Mouse (Mus musculus) adrenal gland, postnatal 14 days (tissue): ENCODE measurements around the gene Ppp1r3a. TPM values are rescaled to one million over a fixed set of nuclear protein-coding genes. Genes with fewer than 3 reads are reported as not detected.
"Not testable (repeated sequence)": the region's sequence is repeated elsewhere in the genome, so short reads cannot be mapped to it uniquely, and the experiment has no call there.

ENCODE experiments used
- DNase-seq: peaks from one replicate; pipeline ENCODE4 v3.0.0; 2021; ENCODE audit warnings: mixed read lengths
- long read RNA-seq, 2 experiments: library from polyadenylated mRNA; stranded (forward); transcript quantifications; one replicate each; pipeline ENCODE4 v2.0.0; 2021
- total RNA-seq: library from RNA; stranded (reverse); gene quantifications from 2 replicates; pipeline ENCODE4 v1.2.3, GENCODE M21; 2021

Gene Ppp1r3a
- total RNA-seq = 0.07 TPM in 1 of 2 replicates, not detected in the other
- long read RNA-seq, experiment 1 = 0 reads
- long read RNA-seq, experiment 2 = 0 reads

GRCm38 (mm10) chr6:14754901-14755591 lies at the start of gene Ppp1r3a:
TSS of gene Ppp1r3a (minus strand) at chr6:14755274.
- no peak for DNase-seq

- DNase-seq = no peak
Observed at GRCm38 (mm10) chr6:14787157-14787938, 32.3 kb upstream of the Ppp1r3a start.

- no peak for DNase-seq
Observed at GRCm38 (mm10) chr6:14777920-14778319, 22.8 kb upstream of the Ppp1r3a start.

GRCm38 (mm10) chr6:14771717-14772116 lies 16.6 kb upstream of the Ppp1r3a start:
- no peak for DNase-seq

DNA sequence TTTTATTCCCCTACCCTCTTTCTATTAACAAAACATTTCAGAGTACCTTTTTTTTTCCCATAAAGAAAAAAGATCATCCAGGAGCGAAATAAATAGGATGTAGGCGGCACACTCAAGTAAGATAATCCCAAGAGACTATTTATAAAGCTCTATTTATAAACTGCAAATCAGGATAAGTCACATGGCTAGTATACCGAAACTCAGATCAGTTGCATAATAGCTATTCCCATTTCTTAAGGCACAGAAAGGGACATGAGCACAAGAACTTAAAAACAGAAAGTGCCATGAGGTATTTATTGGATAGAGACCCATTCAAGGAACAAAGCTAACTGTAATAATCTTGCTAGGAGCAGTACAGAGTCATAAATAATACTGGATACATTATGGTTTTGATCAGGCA lies 2.4 kb upstream of the Ppp1r3a start:
- DNase-seq = no peak

DNA sequence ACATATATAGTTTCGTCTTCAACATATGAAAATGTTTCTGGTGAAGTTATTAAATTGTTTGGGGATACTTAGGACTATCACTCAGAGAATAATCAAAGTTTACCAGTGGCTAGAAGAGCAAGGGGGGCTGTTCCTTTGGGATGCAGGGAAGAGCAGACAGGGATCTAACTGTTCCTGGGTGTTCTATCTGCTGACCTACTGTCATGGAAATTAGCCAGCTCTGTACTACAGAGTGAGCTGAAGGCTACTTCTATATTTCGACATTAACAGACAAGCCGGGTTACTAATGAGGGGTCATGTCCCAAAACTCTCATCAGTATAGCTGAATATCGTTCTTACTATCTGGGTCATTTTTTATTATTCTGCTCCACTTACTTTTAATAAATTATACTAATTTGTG lies 1.6 kb downstream of the Ppp1r3a start:
- no peak for DNase-seq

DNA sequence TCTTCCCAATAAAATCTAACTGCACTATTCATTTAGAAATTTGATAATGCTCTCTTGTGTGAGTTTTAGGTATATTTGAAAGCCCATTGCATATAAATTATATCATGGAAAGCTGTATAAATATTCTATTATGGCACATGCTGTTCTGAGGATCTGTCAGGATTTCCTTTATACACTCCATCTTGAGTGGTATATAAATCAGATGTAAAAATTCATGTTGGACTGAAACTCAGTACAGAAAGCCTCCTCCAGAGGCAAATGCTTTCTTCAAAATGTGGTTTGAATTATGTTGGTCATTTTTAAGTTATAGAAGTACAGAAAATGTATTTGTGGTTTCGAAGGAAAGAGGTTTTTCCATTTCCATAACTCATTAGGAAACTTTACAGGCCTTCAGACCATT lies 2.9 kb downstream of the Ppp1r3a start:
- DNase-seq = no peak

DNA sequence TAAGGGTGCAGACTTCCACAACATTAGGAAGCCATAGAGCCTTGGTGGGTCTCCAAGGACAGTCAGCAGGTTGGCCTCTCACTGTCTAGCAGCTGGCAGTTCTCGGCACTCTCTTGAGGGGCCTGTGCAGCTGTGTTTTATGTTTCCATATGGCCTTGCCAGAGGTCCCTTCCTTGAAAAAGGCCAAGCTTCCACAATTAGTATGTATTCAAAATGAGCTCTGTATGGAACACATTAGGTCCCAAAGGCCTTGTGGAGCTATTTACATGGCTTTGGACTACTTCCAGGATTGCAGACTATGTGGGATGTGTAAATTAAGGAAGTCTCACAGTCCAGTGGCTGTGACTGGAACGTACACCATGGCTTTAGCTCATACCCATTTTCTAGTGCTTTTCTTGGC lies 8.1 kb downstream of the Ppp1r3a start:
- no peak for DNase-seq

GRCm38 (mm10) chr6:14736017-14736416 lies 19.1 kb downstream of the Ppp1r3a start:
- no peak for DNase-seq

GRCm38 (mm10) chr6:14731011-14731410 lies 24.1 kb downstream of the Ppp1r3a start:
- DNase-seq = no peak

GRCm38 (mm10) chr6:14720772-14721414 lies 34.2 kb downstream of the Ppp1r3a start:
- DNase-seq = no peak

DNA sequence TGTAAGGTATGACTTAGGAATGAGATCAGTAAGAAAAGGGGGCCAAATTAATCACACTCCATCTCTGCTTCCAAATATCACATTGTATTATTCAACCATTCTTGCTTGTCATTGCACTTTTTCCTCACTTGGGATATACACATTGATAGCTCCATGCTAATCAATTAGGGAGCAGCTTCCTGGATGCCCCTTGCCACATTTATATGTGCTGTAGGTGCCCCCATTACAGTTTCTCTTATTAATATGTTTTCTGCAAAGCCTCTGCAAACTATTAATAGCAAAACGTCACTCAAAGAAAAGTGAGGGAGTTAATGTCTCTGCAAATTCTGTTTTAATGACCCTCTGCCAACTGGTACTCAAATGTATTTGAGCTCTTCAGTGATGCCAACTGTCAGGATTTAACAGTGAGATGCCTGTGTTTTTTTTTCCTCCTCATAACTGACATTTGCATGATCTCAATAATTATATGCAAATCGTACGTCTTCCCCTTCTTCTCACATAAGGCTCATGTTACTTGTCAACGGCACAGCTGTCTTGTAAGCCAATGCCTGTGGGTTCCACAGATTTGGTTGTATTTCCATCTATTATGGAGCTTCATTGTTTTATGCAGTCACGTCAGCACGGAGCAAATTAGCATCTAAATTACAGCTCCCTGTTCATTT lies 34.8 kb downstream of the Ppp1r3a start:
- no peak for DNase-seq

GRCm38 (mm10) chr6:14715129-14715989 lies 39.7 kb downstream of the Ppp1r3a start:
- no peak for DNase-seq

DNA sequence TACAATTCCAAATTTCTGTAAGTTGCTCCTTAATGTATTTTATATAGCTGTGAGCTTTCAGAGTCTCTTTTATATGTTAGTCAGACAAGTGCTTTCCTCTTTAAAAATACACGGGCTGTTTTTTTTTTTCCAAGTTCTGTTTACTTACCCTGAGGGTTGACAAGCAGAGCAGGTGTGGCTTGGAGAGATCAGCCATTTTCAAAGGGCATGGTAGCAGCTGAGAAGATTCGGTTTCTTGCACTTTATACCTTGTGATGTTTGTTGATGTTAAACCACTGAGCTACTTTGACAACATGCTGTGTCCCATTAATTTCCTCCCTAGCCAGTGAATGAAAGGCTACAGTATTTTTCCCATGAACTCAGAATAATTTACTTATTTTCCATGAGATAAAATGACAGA lies 42.9 kb downstream of the Ppp1r3a start:
- no peak for DNase-seq

- no peak for DNase-seq
Observed at GRCm38 (mm10) chr6:14700030-14700429, 55.0 kb downstream of the Ppp1r3a start.

- DNase-seq = not testable (repeated sequence)
Observed at GRCm38 (mm10) chr6:14679231-14679887, 75.7 kb downstream of the Ppp1r3a start.

- not testable (repeated sequence) for DNase-seq
Observed at GRCm38 (mm10) chr6:14668966-14669365, 86.1 kb downstream of the Ppp1r3a start.

GRCm38 (mm10) chr6:14667651-14668050 lies 87.4 kb downstream of the Ppp1r3a start:
- not testable (repeated sequence) for DNase-seq
